Mouse (Mus musculus) lung, postnatal 10 days (tissue): ENCODE measurements at regions not wholly inside any gene's neighbourhood (a gene's known extent, or its start where the extent isn't known, plus 50 kb on each side); places are given as distances from the start of the nearest gene placed in this dataset.

ENCODE experiments used
- DNase-seq: peaks from one replicate; pipeline ENCODE4 v3.0.0; 2021

GRCm38 (mm10) chr13:83041506-83041905, 462.3 kb upstream of the Mef2c start:
- no peak for DNase-seq

DNA sequence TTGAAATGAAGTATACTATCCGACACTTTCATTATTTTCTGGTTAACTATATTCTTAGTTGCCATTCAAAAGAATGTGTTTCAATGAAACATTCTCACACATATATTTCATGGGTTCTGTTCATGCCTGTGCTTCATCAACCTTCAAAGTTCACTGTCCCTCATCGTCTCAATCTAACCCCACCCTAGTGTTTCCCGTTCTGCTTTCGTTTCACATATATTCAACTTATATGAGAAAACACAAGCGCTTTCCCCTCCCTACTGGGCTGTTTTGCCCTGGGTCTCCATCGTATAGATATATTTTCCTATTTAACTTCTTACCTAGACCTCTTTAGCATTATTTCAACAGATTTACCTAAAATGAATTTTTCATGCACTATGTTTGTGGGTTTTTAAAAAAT, 458.3 kb upstream of the Mef2c start:
- DNase-seq, result no peak

DNA sequence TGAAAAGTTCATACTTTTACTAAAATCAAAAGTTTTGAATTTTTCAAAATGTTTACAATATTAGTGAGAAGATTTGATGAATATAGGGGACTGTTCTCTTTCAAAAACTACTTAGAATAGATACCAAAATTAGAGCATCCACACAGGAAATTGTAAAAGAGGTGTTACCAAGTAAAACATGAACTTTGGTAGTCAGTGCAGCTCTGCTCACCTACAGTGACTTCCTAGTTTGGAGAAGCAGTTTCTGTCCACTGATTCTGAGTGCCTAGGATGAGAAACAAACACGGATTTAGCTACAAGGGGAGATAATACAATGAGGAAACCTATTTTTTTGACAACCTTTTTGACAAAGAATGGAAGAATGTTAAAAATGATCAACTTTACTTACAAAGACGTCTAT, 457.9 kb upstream of the Mef2c start:
- no peak for DNase-seq

DNA sequence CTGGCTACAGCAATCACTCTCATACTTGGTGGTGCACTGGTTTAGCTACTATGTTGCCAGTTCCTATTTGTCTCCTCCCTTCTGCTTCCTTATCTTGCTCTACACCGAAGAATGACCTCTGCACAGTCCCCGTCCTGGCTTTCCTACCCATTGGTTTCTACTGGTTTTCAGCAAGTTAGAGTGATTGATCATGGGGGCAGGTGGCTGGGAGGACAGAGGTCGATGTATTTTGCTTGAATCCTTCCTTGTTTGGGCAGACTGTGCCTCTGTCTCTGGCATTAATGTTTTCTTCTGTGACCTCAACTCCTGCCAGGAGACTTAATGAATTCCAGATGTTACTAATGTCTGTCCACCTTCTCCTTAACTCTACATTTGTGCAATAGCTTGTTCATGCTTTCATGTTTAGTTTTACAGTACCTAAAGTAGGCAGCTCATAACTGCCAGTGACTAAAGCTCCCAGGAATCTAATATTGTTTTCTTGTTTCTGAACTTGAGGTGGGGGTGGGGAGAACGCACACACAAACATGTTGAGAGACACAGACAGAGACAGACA, 457.2 kb upstream of the Mef2c start:
- DNase-seq, result no peak

GRCm38 (mm10) chr13:83055865-83056264, 448.0 kb upstream of the Mef2c start:
- no peak for DNase-seq

DNA sequence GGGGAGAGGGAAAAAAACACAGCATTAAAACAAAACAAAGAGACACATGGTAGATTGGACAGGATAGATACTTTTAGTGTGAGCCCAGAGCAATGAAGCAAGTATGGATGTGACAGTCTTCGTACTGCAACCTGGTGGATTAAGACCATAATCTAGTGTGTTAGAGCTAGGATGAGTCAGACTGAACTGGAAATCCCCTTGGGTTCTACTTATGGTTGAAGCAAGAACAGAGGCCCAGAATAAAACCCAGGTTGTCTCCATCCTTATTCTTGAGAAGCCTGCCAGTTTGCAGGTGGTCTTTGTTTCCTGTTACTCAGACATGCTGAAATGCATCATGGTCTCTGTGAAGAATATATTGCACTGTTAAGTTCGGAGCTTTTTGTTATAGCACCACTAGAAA, 447.4 kb upstream of the Mef2c start:
- no peak for DNase-seq

- peak; percentile 16 for DNase-seq
These were observed 439.1 kb upstream of the Mef2c start for GRCm38 (mm10) chr13:83064727-83065126.

- no peak for DNase-seq
These were observed 438.6 kb upstream of the Mef2c start for GRCm38 (mm10) chr13:83065201-83065600.

- DNase-seq, result peak; percentile 12
These were observed 437.6 kb upstream of the Mef2c start for GRCm38 (mm10) chr13:83066115-83066753.

- no peak for DNase-seq
These were observed 436.3 kb upstream of the Mef2c start for GRCm38 (mm10) chr13:83067496-83067895.

GRCm38 (mm10) chr13:83068588-83068987, 435.2 kb upstream of the Mef2c start:
- DNase-seq, result no peak

GRCm38 (mm10) chr13:83069293-83069692, 434.5 kb upstream of the Mef2c start:
- no peak for DNase-seq

DNA sequence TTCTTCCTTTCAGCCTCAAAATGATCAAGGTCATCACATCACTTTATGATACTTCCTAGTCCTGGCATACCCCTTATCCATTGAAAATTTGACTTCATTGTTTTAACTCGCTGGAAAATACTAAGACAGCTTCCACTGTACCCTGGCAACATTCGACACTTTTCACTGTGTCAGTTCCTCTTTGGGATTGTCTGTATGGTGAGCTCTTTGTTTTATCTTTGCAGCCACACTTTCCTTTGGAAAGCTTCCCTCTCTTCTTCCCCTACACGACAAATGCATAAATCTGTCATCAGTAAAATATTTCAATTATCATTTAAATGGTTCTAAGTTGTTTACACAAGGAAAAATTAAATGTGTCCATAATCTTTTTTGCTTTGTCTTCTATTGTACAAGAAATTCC, 431.8 kb upstream of the Mef2c start:
- no peak for DNase-seq

- DNase-seq, result no peak
These were observed 429.4 kb upstream of the Mef2c start for GRCm38 (mm10) chr13:83074219-83074965.

DNA sequence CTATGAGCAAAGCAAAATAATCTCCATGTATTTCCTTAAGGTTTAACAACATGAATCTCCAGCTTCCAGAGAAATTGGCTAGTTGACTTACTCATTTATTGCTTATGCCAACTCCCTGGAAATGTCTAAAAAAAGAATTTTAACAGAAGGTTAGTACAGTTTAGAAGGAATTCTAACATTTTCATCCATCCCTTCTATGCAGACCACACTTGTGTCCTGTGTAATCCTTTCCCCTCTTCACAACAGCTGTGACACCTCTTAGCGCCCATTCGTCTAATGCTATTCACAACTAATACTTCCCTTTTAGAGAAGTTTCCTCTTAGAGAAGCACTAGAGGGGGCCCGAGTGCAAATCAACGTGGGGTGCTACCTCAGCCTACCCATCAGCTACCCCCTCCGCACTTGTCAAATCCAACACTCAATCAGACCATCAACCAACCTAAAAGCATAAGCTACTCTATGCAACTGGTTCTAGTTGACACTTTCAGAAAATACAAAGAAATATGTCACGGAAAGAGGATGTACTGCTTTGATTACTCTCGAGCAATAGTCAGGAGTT, 428.4 kb upstream of the Mef2c start:
- peak; percentile 8 for DNase-seq

- no peak for DNase-seq
These were observed 427.2 kb upstream of the Mef2c start for GRCm38 (mm10) chr13:83076611-83077010.

GRCm38 (mm10) chr13:83077085-83077484, 426.7 kb upstream of the Mef2c start:
- no peak for DNase-seq

- no peak for DNase-seq
These were observed 424.5 kb upstream of the Mef2c start for GRCm38 (mm10) chr13:83079291-83079690.

- DNase-seq, result no peak
These were observed 418.9 kb upstream of the Mef2c start for GRCm38 (mm10) chr13:83084948-83085347.

DNA sequence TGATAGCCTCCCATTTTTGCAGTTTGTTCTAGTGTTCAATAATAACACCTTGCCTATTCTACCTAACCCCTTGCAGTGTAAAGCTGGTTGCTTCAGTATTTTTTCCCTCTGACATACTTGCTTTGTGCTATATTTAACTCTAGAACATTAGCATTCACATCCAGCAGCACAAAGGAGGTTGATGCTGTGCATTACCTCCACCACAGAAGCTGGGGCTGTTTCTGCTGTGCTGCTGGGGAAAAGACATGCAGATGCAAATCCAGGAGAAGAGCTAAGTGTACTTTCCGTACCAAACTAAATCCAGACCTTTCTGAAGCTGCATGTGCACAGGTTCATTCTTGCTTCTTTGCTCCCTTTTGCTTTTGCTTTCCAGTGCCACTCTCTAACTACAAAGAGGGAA, 403.9 kb upstream of the Mef2c start:
- DNase-seq, result no peak

DNA sequence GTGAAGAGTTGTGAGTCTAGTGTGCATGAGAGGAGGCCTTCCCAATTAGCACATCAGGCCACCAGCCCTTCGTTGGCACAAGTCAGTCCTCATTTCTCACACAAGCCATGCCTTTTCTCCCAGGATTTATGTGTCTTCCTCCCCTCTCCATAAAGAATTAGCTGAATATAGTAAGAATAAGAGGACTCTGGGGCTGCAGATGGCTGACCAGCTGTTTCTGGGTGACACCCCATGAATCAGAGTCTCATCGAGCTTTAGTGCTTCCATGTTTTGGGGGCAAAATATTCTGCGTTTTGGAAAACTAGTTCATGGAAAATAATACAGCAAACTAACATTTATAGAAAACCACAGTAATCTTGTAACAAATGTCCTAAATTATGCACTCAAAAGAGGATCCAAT, 393.2 kb upstream of the Mef2c start:
- DNase-seq, result no peak

DNA sequence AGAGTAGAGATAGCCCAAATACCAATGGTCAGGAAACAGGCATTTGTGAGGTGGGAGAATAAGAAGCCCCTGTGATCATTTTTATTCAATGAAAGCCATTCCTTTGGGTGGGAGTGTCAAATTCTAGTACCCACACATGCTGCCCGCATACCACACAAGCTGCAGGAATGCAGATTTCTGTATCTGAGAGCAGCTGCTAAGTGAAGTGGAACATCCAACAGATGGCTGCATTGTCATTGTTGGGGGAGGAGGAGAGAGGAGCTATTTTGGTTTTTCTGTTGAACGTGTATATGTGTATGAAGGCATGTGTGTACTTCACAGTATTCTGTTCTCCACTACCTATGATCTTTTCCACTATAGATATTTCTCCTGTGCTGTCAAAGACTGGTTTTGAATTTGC, 392.3 kb upstream of the Mef2c start:
- no peak for DNase-seq

- DNase-seq, result no peak
These were observed 391.5 kb upstream of the Mef2c start for GRCm38 (mm10) chr13:83112323-83112722.

GRCm38 (mm10) chr13:83112741-83113140, 391.1 kb upstream of the Mef2c start:
- DNase-seq, result no peak
